Mouse (Mus musculus) heart, embryonic 10.5 days (tissue): ENCODE data around the gene Avpi1. TPM values are rescaled to one million over a fixed set of nuclear protein-coding genes. Genes with fewer than 3 reads are reported as not detected.
"Not testable (repeated sequence)": the region's sequence is repeated elsewhere in the genome, so short reads cannot be mapped to it uniquely, and the experiment has no call there.

ENCODE experiments used
- DNase-seq: peaks from one replicate; pipeline ENCODE4 v3.0.0-alpha.2; 2017; ENCODE audit warnings: low spot score
- H3K27ac ChIP-seq: fragments of 300-500 bp; sonication (generic); 2 replicates; pipeline ENCODE4 v1.5.1; 2016; ENCODE audit warnings: mild to moderate bottlenecking
- H3K27me3 ChIP-seq: fragments of 300-500 bp; sonication (generic); 2 replicates; pipeline ENCODE4 v1.6.1; 2016; ENCODE audit warnings: mild to moderate bottlenecking; ENCODE audit not compliant: poor library complexity, insufficient read depth, severe bottlenecking
- H3K36me3 ChIP-seq: fragments of 300-500 bp; sonication (generic); 2 replicates; pipeline ENCODE4 v1.6.1; 2016; ENCODE audit warnings: mild to moderate bottlenecking, moderate library complexity
- H3K4me1 ChIP-seq: fragments of 300-500 bp; sonication (generic); 2 replicates; pipeline ENCODE4 v1.6.1; 2016; ENCODE audit warnings: mild to moderate bottlenecking
- H3K4me3 ChIP-seq: fragments of 300-500 bp; sonication (generic); 2 replicates; pipeline ENCODE4 v1.5.1; 2016; ENCODE audit warnings: mild to moderate bottlenecking, moderate library complexity
- H3K9me3 ChIP-seq: fragments of 300-500 bp; sonication (generic); 2 replicates; pipeline ENCODE4 v1.6.1; 2016; ENCODE audit warnings: mild to moderate bottlenecking, moderate library complexity
- WGBS: fragments of 180-500 bp; shearing (Covaris S2); methylation state at CpG from one replicate; pipeline ENCODE4 v1.1.7; 2016; 5-methylcytosine and 5-hydroxymethylcytosine counted together
- polyA plus RNA-seq: library from polyadenylated mRNA; unstranded; fragments of >200 nt; fragmentation: Nextera tagmentation; extraction: Ambion mirVana; gene quantifications from 2 replicates; pipeline ENCODE4 v1.2.1, GENCODE M21; 2016

The Avpi1 gene
- polyA plus RNA-seq, 1 experiment from 2014 or later, result 29.0 TPM

DNA sequence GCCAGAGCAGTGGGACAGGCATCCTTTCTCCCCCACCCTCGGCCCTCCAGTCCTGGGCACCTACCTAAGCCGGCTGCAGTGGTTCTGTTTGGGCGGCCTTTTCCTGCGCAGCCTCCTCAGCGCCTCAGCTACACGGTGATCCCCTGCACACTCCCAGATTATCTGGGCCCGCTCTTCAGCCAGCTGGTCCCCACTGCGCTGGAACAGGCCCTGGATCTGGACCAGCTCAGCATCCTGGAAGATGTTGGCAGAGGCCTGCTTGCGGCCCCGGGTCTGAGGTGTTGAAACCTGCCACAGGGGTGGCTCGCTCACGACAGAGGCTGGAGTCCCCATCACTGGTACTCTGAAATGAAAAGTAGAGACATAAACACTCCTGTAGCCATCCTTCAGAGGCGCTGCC lies 4.2 kb downstream of the Avpi1 start:
- Histone ChIP-seq H3K9me3 (no peaks in the 10 kb centered on the region), H3K27ac (no peak overlapping the region), H3K27me3 (no peaks in the 10 kb centered on the region), H3K4me1 (peaks cover 26% of the 10 kb centered on the region), H3K4me3 (no peak overlapping the region), H3K36me3 (peaks cover 50% of the 10 kb centered on the region)
- 80% methylated on average over 13 of the region's 13 CpGs for WGBS
- DNase-seq, result no peak

DNA sequence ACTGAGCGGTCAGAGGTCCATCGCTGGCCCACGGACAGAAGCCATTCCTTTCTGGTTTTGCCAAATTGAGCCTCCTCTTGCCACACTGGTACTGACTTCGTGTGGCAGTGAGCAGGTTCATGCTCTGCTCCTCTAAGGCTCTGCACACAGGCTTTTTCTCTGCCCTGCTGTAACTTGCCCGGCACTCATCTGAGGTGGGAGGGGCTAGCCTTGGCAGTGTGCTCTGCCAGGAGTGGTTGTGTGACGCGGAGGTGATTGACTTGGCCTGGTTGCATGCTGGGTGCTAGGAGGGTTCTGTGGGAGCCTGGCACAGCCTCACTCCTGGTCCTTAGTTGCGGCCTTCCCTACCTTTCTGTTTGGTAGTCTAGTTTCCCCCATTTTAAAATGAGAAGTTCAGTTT lies 8.4 kb downstream of the Avpi1 start:
- WGBS, result 88% methylated on average over 8 of the region's 8 CpGs
- no peaks in the 10 kb centered on the region for H3K27me3 ChIP-seq
- H3K4me3 ChIP-seq, result no peak overlapping the region
- H3K27ac ChIP-seq, result no peak overlapping the region
- no peaks in the 10 kb centered on the region for H3K4me1 ChIP-seq
- no peaks in the 10 kb centered on the region for H3K9me3 ChIP-seq
- no peak for DNase-seq
- H3K36me3 ChIP-seq, result peaks cover 88% of the 10 kb centered on the region

DNA sequence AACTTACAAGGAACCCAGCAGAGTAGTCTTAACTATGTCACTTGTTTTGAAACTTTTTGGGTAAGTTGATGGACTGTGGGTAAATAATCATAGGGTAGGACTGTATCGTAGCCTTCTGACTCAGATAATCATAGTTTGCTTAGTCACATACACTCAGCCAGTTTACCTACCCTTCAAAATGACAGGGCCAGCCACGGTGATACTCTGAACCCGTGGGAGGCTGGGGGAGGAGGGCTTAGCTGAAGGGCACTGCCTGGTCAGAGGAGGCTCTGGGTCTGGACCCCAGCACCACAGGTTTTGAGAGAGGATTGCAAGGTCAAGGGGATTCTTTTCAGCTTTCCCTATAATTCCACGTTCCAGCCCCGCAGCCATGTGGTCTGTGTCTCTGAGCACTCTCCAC lies 10.3 kb downstream of the Avpi1 start:
- no peak overlapping the region for H3K27ac ChIP-seq
- no peaks in the 10 kb centered on the region for H3K27me3 ChIP-seq
- no peaks in the 10 kb centered on the region for H3K9me3 ChIP-seq
- H3K4me1 ChIP-seq, result no peaks in the 10 kb centered on the region
- 86% methylated on average over 5 of the region's 5 CpGs for WGBS
- no peak overlapping the region for H3K4me3 ChIP-seq
- no peak for DNase-seq
- H3K36me3 ChIP-seq, result peaks cover 93% of the 10 kb centered on the region

DNA sequence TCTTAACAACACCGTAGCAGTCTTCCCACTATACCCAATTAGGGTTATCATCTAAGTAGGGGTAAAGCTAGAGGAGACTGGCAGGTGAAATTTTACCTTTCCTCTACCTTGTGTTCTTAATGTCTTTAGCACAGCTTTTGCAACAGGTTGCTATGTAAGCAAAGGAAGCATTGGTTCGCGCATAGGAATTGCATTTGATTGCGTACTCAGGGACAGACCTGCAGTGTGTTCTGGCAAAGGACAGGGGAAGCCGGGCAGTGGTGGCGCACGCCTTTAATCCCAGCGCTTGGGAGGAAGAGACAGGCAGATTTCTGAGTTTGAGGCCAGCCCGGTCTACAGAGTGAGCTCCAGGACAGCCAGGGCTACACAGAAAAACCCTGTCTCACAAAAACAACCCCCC lies 10.7 kb downstream of the Avpi1 start:
- 91% methylated on average over 9 of the region's 9 CpGs for WGBS

DNA sequence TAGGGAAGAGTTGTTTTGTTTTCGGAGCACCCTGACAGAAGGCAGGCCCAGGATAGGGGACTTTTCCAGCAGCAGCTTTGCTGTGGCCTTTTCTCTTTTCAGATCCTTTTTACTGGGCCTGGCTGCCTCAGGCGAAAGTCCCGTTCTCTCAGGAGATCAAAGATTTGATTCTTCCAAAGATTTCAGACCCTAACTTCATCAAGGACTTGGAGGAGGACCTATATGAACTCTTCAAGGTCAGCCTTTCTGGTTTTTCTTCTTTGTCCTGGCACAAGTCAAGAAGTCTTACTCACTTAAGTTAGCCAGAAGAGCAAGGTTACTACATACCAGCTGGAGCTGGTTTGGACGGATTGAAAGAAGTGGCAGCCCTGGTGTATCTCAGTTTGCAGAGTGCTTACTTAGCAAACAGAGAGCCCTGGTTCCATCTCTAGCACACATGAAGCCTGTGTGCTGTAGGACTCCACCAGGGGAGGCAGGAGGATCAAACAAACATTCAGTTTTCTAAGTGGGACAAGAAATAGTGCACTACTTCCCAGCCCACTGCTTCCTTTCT lies 13.0 kb downstream of the Avpi1 start:
- H3K36me3 ChIP-seq, result peaks cover 77% of the 10 kb centered on the region
- no peak overlapping the region for H3K27ac ChIP-seq
- H3K4me3 ChIP-seq, result no peak overlapping the region
- no peak for DNase-seq
- no peaks in the 10 kb centered on the region for H3K27me3 ChIP-seq
- 87% methylated on average over 4 of the region's 4 CpGs for WGBS
- no peaks in the 10 kb centered on the region for H3K4me1 ChIP-seq
- H3K9me3 ChIP-seq, result no peaks in the 10 kb centered on the region

More for the DNA sequence above, 10.7 kb downstream of the Avpi1 start:
- H3K9me3 ChIP-seq, result no peaks in the 10 kb centered on the region
- no peak overlapping the region for H3K4me3 ChIP-seq
- no peak for DNase-seq
- peaks cover 93% of the 10 kb centered on the region for H3K36me3 ChIP-seq
- H3K4me1 ChIP-seq, result no peaks in the 10 kb centered on the region
- no peak overlapping the region for H3K27ac ChIP-seq
- no peaks in the 10 kb centered on the region for H3K27me3 ChIP-seq

DNA sequence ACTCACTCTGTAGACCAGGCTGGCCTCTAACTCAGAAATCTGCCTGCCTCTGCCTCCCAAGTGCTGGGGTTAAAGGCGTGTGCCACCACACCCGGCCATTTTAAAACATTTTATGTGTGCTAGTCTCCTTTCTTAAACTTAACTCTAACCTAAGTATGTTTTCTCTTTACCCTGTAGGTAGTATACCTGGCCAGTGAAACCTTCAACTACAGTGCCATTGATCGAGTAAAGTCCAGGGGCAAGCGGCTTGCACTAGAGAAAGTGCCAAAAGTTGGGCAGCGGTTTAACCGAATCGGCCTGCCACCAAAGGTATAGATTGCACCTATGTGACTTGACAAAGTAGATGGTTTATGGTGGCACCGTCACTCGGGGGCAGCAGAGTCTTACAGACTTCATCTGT lies 24.2 kb downstream of the Avpi1 start:
- no peaks in the 10 kb centered on the region for H3K27me3 ChIP-seq
- no peak overlapping the region for H3K27ac ChIP-seq
- H3K4me3 ChIP-seq, result no peak overlapping the region
- H3K9me3 ChIP-seq, result no peaks in the 10 kb centered on the region
- DNase-seq, result no peak
- H3K36me3 ChIP-seq, result peaks cover 54% of the 10 kb centered on the region
- no peaks in the 10 kb centered on the region for H3K4me1 ChIP-seq
- WGBS, result 91% methylated on average over 9 of the region's 9 CpGs

DNA sequence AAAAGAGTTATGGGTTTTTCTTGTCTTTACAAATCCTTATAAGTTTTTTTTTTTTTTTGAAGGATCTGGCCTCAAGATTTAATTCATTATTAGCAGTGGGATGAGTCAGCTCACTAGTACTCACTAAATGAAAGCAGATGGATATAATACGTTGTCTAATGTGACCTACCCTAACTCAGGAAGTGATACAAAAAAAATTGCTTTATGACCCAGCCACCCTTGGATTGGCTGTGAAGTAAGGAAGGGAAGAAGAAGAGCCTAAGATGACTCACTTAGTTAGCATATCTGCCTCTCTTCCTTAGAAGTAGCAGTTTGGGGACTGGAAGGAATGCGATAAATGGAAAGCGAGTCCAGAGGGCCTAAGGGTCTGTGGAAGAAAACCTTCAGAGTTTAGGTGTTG lies 29.5 kb downstream of the Avpi1 start:
- H3K36me3 ChIP-seq, result peaks cover 38% of the 10 kb centered on the region

DNA sequence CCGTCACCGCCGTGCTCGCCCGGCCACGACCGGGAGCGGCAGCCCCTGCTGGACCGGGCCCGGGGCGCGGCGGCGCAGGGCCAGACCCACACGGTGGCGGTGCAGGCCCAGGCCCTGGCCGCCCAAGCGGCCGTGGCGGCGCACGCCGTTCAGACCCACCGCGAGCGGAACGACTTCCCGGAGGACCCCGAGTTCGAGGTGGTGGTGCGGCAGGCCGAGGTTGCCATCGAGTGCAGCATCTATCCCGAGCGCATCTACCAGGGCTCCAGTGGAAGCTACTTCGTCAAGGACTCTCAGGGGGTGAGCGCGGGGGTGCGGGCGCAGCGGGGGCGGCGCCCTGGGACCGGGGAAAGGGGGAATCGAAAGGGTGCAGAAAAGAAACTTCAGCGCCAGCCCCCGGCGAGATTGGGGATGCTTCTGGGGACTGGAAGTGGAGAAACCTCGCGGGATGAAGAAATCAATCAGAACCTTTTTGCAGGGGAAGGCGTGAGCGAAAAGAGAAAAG lies 38.2 kb downstream of the Avpi1 start:
- Histone ChIP-seq H3K4me1 (peaks cover 36% of the 10 kb centered on the region), H3K27me3 (no peaks in the 10 kb centered on the region), H3K27ac (peak overlapping the region; percentile 96), H3K4me3 (peak overlapping the region; percentile 97), H3K36me3 (peaks cover 11% of the 10 kb centered on the region), H3K9me3 (no peaks in the 10 kb centered on the region)
- DNase-seq, result peak; percentile 84
- WGBS, result 0% methylated on average over 52 of the region's 52 CpGs

More for the DNA sequence above, 29.5 kb downstream of the Avpi1 start:
- H3K4me1 ChIP-seq, result no peaks in the 10 kb centered on the region
- WGBS, result 88% methylated on average over 3 of the region's 3 CpGs
- H3K4me3 ChIP-seq, result no peak overlapping the region
- no peak overlapping the region for H3K27ac ChIP-seq
- DNase-seq, result no peak
- H3K27me3 ChIP-seq, result no peaks in the 10 kb centered on the region
- H3K9me3 ChIP-seq, result no peaks in the 10 kb centered on the region

DNA sequence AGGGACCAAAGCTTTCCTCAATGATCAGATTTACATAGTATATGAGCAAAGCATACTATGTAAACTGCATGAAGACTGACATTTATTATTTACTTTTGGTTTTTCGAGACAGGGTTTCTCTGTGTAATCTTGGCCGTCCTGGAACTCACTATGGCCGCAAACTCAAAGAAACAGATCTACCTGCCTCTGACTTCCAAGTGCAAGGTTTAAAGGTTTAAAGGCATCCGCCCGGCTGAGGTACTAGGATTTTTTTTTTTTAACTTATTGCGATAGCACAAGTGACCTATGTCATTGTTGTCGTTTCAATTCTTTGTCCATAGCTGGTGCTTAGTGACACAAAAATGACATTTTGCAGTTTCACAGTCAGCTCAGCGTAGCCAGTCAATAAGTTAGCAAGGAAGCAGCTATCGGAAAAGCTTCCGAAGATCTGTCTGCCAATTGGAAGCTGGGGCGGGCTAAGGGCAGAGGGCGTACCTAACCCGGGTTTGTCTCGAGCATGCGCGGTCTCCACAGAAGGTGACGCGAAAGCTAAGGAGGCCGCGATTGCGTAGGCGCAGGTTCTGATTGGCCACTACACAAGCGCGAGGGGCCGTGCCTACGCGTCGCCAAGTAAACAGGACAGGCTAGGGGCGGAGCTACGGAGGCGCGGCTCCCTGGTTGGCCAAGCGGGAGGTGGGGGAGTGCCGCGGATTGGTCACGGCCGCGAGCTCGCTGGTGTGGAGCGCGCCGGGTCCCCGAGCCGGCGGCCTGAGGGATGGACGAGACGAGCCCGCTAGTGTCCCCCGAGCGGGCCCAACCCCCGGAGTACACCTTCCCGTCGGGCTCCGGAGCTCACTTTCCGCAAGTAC lies 38.9 kb downstream of the Avpi1 start, which contains the start of gene Pi4k2a:
Pi4k2a (plus strand) TSS at position 723 of the 848 bp plus-strand sequence.
- 1% methylated on average over 55 of the region's 55 CpGs for WGBS

DNA sequence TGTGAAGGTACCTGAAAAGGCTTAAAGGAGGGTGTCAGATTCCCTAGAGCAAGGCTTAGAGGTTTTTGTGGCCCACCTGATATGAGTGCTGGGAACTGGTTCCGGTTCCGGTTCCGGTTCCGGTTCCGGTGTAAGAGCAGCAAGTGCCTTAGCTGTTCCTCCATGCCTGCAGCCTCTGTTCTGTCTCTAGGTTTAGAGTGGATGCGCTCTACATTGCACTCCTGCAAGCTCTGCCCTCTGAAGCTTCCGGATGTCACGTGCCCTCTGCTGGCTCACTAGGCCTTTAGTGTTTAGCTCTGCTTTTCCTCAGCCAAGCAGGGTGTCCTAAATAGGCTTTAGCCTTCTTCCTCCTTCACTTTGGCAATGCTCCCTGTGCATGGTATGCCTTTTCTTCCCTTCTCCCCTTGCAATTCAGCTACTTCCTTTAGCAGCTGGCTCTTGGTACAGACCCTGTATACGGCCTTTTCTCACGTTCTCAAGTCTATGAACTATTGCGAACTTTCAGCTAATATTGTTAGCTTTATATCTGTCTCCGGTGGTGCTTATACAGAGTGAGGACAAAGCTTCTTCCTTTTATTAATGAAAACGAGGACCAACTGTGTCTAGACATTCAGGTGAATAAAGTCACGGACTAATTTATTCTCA lies 39.6 kb downstream of the Avpi1 start:
- peak; percentile 88 for DNase-seq
- 19% methylated on average over 14 of the region's 14 CpGs for WGBS

More for the DNA sequence above, 38.9 kb downstream of the Avpi1 start, which contains the start of gene Pi4k2a:
- peak; percentile 100 for DNase-seq
- no peaks in the 10 kb centered on the region for H3K27me3 ChIP-seq
- H3K4me3 ChIP-seq, result peak within 1 kb of the TSS; percentile 97
- H3K27ac ChIP-seq, result peak within 1 kb of the TSS; percentile 96
- H3K4me1 ChIP-seq, result peaks cover 39% of the 10 kb centered on the region
- peaks cover 7% of the 10 kb centered on the region for H3K36me3 ChIP-seq
- H3K9me3 ChIP-seq, result no peaks in the 10 kb centered on the region

DNA sequence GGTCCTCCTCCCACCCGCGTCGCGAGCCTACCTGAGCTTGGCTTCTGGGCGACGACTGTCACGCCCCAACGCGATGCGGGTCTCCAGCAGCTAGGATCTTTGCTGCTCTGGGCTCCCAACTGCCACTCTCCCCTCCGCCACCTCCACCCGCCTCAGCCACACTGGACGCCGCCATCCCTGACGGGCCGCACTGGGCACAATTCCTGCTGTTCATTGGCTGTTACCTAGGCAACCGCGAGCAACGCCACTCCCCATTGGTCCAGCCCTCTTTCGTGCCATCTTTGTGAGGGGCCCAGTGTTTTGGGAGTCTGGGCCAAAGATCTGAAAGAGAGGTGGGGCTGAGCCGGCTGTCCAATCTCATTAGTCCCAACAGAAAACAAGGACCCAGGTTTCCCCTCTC lies 42.7 kb downstream of the Avpi1 start, which contains the start of gene Morn4:
Morn4 (minus strand) TSS at position 192 of the 400 bp plus-strand sequence.
- WGBS, result under 1% methylated on average over 21 of the region's 21 CpGs
- Histone ChIP-seq H3K4me1 (peaks cover 27% of the 10 kb centered on the region), H3K27ac (peak within 1 kb of the TSS; percentile 85), H3K4me3 (peak within 1 kb of the TSS; percentile 84), H3K9me3 (no peaks in the 10 kb centered on the region), H3K36me3 (no peaks in the 10 kb centered on the region), H3K27me3 (no peaks in the 10 kb centered on the region)
- DNase-seq, result peak; percentile 95

More for the DNA sequence above, 39.6 kb downstream of the Avpi1 start:
- peaks cover 39% of the 10 kb centered on the region for H3K4me1 ChIP-seq
- peak overlapping the region; percentile 97 for H3K4me3 ChIP-seq
- no peaks in the 10 kb centered on the region for H3K9me3 ChIP-seq
- H3K36me3 ChIP-seq, result peaks cover 7% of the 10 kb centered on the region
- H3K27ac ChIP-seq, result peak overlapping the region; percentile 96
- no peaks in the 10 kb centered on the region for H3K27me3 ChIP-seq

DNA sequence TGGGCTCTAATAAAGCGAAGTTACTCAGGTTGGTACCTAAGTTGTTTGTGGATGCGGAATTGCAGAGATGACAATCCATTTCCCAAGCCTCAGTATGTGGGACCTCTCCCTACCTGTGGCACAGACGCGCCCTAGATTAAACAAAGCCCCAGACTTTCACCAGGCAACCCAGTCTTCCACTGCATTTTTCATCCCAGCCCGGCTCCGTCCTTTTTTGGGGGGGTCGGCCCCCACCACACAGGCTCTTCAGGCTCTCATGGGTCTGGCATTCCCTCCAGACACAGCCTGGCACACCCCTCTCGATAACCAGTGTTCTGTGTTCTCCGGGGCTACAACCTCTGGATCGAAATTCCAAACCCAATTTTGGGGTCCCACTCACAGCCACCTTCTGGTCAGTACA lies 43.2 kb downstream of the Avpi1 start:
- Histone ChIP-seq H3K4me3 (peak overlapping the region; percentile 84), H3K27me3 (no peaks in the 10 kb centered on the region), H3K9me3 (no peaks in the 10 kb centered on the region), H3K4me1 (peaks cover 26% of the 10 kb centered on the region), H3K27ac (peak overlapping the region; percentile 85), H3K36me3 (no peaks in the 10 kb centered on the region)
- WGBS, result 9% methylated on average over 10 of the region's 10 CpGs
- DNase-seq, result no peak

DNA sequence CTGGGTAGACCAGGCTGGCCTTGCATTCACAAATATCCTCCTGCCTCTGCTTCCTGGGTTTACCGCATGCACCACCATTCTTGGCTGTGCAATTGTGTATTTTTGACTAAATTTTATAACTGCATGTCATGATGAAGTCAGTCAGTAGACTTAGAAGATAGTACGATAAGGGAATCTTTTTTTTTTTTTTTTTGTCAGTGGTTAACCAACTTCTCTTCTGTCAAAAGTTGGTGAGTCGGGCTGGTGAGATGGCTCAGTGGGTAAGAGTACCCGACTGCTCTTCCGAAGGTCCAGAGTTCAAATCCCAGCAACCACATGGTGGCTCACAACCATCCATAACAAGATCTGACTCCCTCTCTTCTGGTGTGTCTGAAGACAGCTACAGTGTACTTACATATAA lies 47.2 kb downstream of the Avpi1 start:
- H3K9me3 ChIP-seq, DNase-seq: not testable (repeated sequence)
- WGBS, result 88% methylated on average over 5 of the region's 5 CpGs

More for the DNA sequence above, 47.2 kb downstream of the Avpi1 start:
- H3K27me3 ChIP-seq, H3K4me3 ChIP-seq, H3K27ac ChIP-seq, H3K36me3 ChIP-seq: not testable (repeated sequence)
- H3K4me1 ChIP-seq, result peaks cover 11% of the 10 kb centered on the region
